Mouse (Mus musculus) intestine, postnatal 0 days (tissue): ENCODE results near the gene Stxbp1. TPM values are rescaled to one million over a fixed set of nuclear protein-coding genes. Genes with fewer than 3 reads are reported as not detected.

Source experiments
- ATAC-seq: fragments of 200-750 bp; cut with Nextera tagmentation; 2 replicates; pipeline ENCODE4 v1.8.0; 2017; ENCODE audit warnings: mild to moderate bottlenecking, moderate TSS enrichment, moderate library complexity
- H3K27ac ChIP-seq: fragments of 300-500 bp; sonication (generic); 2 replicates; pipeline ENCODE4 v1.5.1; 2014; ENCODE audit warnings: mild to moderate bottlenecking, low read depth, low read length, moderate library complexity
- H3K27me3 ChIP-seq: fragments of 300-500 bp; sonication (generic); replicated peaks from 2 replicates; pipeline ENCODE4 v1.6.1; 2014; ENCODE audit warnings: low read length, mixed read lengths; ENCODE audit not compliant: control insufficient read depth, insufficient read depth
- H3K36me3 ChIP-seq: fragments of 300-500 bp; sonication (generic); 2 replicates; pipeline ENCODE4 v1.6.1; 2014; ENCODE audit warnings: mild to moderate bottlenecking, moderate library complexity; ENCODE audit not compliant: control insufficient read depth, insufficient read depth
- H3K4me1 ChIP-seq: fragments of 300-500 bp; sonication (generic); replicated peaks from 2 replicates; pipeline ENCODE4 v1.6.1; 2014; ENCODE audit warnings: antibody characterized with exemption, low read length, mixed read lengths; ENCODE audit not compliant: control insufficient read depth, insufficient read depth
- H3K4me2 ChIP-seq: fragments of 300-500 bp; sonication (generic); replicated peaks from 2 replicates; pipeline ENCODE4 v1.6.1; 2014; ENCODE audit warnings: low read depth, mild to moderate bottlenecking, moderate library complexity
- H3K4me3 ChIP-seq: fragments of 300-500 bp; sonication (generic); 2 replicates; pipeline ENCODE4 v1.5.1; 2014; ENCODE audit warnings: low read depth, low read length
- H3K9ac ChIP-seq: fragments of 300-500 bp; sonication (generic); 2 replicates; pipeline ENCODE4 v1.6.1; 2014; ENCODE audit warnings: mild to moderate bottlenecking, low read depth, low read length
- H3K9me3 ChIP-seq: fragments of 300-500 bp; sonication (generic); 2 replicates; pipeline ENCODE4 v1.6.1; 2016; ENCODE audit warnings: mixed run types; ENCODE audit not compliant: control insufficient read depth
- CTCF ChIP-seq: sonication (generic); IDR thresholded peaks from 2 replicates; pipeline ENCODE4 v1.5.1; 2016; ENCODE audit warnings: low read depth, mild to moderate bottlenecking, control low read depth, antibody characterized with exemption, moderate library complexity
- WGBS: fragments of 180-500 bp; shearing (Covaris S2); extraction: QIAGEN DNeasy Blood & Tissue Kit; methylation state at CpG from one replicate; pipeline ENCODE4 v1.1.7; 2014; 5-methylcytosine and 5-hydroxymethylcytosine counted together
- polyA plus RNA-seq: library from polyadenylated mRNA; unstranded; fragments of >200 nt; fragmentation: Nextera tagmentation; extraction: Ambion mirVana; gene quantifications from 2 replicates; pipeline ENCODE4 v1.2.1, GENCODE M21; 2015

Gene Stxbp1
- polyA plus RNA-seq, 1 experiment from 2014 or later, result 12.2 TPM

DNA sequence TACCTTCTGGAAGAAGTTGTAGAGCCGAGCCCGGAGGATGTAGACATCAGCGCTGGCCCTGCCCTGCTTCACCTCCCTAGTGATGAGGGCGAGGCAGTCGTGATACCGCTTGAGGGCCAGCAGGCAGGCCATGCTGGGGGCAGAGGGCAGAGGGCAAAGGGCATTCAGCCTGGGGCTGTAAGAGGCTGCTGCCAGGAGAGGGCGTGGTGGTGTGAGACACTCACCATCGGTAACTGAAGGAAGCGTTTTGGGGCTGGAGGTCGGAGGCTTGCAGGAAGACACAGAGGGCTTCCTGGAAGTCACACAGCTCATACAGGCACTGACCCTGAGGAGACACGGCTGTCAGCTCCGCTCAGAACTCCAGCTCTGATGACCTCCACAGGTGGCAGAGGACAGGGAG, 75.2 kb downstream of the Stxbp1 start:
- Histone ChIP-seq H3K27me3 (no peaks in the 10 kb centered on the region), H3K4me3 (no peak overlapping the region), H3K4me2 (0 out of 2 replicates have a peak overlapping the region, but pooled peaks have one; percentile 1), H3K9ac (no peak overlapping the region), H3K9me3 (no peaks in the 10 kb centered on the region), H3K36me3 (no peaks in the 10 kb centered on the region), H3K27ac (no peak overlapping the region; the same call in 1 of the 2 replicates), H3K4me1 (no peaks in the 10 kb centered on the region; the same call in 1 of the 2 replicates)
- peak; percentile 66 for TF ChIP-seq CTCF
- no peak for ATAC-seq
- 16% methylated on average over 12 of the region's 12 CpGs for WGBS

DNA sequence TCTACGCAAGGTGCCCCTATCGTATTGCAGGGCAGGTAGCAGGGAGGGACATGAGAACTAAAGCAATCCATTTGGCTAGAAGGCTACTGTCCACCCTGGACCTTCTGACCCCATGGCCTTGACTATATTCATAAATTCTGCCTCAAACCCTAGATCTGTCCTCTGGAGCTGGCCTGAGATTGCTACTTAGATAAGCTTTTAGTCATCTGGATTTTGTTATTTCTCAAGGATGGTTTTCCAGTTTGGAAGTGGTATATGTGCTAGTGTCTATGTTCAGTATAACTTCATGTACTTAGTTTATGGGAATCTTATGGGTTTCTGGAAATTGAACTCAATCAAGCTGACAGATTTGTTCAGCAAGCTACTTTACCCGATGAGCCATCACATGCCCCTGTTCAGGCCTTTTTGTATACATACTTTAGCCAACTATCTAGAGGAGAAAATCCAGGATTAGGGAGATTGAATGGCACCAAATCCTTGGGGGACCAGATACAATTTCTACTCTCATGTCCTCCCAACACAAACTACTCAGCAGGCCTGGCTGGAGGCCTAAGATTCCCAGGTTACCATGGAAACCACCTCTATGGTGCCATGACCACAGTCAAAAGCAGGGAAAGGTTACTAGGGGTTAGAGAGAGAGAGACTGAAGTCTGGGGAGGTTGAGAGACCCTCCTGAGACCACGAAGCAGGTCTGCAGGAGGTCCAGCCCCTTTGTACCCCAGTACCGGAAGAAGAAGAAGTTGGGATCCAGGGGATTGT, 77.5 kb downstream of the Stxbp1 start:
- WGBS, result 75% methylated on average over 5 of the region's 5 CpGs
- Histone ChIP-seq H3K4me2 (no peak overlapping the region), H3K36me3 (no peaks in the 10 kb centered on the region), H3K4me1 (no peaks in the 10 kb centered on the region; the same call in 1 of the 2 replicates), H3K9me3 (no peaks in the 10 kb centered on the region), H3K27ac (no peak overlapping the region), H3K4me3 (no peak overlapping the region), H3K27me3 (no peaks in the 10 kb centered on the region), H3K9ac (no peak overlapping the region)
- no peak for ATAC-seq
- TF ChIP-seq CTCF, result no peak

DNA sequence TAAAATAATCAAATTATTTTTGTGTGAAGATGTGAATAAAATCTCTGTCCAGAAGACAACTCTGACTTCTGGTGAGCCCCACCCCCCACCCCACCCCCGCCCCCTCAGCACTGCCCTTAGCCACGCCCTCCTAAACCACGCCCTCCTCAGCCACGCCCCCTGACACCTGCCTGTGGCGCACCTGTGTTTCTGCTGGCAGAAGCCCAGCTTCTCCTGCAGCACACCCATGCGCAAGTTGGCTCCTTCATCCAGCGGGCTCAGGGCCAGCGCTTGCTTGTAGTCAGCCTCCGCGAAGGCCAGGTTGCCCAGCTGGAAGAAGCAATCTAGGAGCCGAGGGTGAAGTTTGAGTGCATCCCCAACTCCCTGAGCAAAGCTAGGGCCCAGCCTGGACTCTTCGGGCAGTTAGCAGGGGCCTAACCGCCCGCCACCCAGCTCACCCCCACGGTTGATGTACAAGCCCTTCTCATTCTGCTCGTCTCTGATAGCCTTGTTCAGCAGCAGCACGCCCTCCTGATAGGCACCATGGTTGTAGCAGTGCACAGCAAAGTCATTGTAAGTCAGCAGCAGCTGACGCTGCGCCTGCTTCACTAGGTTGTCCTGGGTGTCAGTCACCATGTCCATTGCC, 78.3 kb downstream of the Stxbp1 start:
- ATAC-seq, result peak; percentile 31; the same call in 1 of the 2 replicates
- no peak for TF ChIP-seq CTCF

DNA sequence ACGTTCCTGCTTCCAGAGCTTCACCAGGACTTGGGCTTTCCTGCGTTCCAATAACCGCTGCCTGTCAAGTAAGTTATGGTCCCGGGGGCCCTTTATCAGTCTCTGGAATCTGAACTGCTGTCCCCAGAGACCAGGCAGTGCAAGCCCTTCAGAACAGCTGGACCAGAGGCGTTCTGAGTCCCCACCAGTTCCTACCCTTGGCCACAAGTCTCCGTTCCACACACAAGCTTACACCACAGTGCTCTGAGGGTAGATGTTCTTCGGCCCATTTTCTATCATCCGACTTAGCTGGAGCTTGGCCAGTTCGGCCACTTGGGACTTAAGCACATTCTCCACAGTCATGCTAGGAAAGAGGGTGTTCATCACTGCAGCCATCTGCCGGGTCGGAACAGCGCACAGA, 79.8 kb downstream of the Stxbp1 start:
- no peaks in the 10 kb centered on the region for H3K9me3 ChIP-seq
- 73% methylated on average over 12 of the region's 12 CpGs for WGBS
- H3K4me3 ChIP-seq, result no peak overlapping the region
- H3K4me1 ChIP-seq, result no peaks in the 10 kb centered on the region; the same call in 1 of the 2 replicates
- ATAC-seq, result no peak
- no peak for TF ChIP-seq CTCF
- no peak overlapping the region for H3K27ac ChIP-seq
- H3K9ac ChIP-seq, result no peak overlapping the region
- peaks cover 10% of the 10 kb centered on the region; the same call in 1 of the 2 replicates for H3K36me3 ChIP-seq
- no peak overlapping the region for H3K4me2 ChIP-seq
- no peaks in the 10 kb centered on the region for H3K27me3 ChIP-seq

More for the DNA sequence above, 78.3 kb downstream of the Stxbp1 start:
- Histone ChIP-seq H3K36me3 (no peaks in the 10 kb centered on the region), H3K4me2 (no peak overlapping the region), H3K27ac (no peak overlapping the region), H3K4me3 (no peak overlapping the region), H3K27me3 (no peaks in the 10 kb centered on the region), H3K4me1 (no peaks in the 10 kb centered on the region; the same call in 1 of the 2 replicates), H3K9ac (no peak overlapping the region), H3K9me3 (no peaks in the 10 kb centered on the region)
- 45% methylated on average over 19 of the region's 19 CpGs for WGBS

DNA sequence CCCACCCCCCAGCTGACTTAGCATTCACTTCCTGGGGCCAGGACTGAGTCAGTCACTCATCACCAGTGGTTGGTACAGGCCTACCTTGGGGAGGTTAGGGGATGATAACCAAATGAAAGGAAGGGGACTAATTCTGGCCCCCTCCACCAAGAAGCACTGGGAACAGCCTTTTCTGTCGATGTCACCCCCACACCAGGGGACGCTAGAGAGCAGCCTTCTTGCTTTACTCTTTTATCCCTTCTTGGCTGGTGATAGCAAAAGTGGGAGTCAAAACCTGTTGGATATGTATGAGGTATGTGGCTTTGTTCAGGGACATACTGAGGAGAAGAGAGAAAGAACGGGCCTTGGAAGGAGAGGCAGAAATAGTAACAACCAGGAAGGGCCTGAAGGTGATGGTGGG, 83.7 kb downstream of the Stxbp1 start:
- Histone ChIP-seq H3K4me3 (no peak overlapping the region), H3K27ac (no peak overlapping the region), H3K27me3 (no peaks in the 10 kb centered on the region), H3K4me2 (no peak overlapping the region), H3K9ac (no peak overlapping the region), H3K4me1 (no peaks in the 10 kb centered on the region), H3K36me3 (peaks cover 37% of the 10 kb centered on the region; the same call in 1 of the 2 replicates), H3K9me3 (no peaks in the 10 kb centered on the region)
- 80% methylated on average over 3 of the region's 3 CpGs for WGBS
- ATAC-seq, result no peak
- TF ChIP-seq CTCF, result peak; percentile 63

DNA sequence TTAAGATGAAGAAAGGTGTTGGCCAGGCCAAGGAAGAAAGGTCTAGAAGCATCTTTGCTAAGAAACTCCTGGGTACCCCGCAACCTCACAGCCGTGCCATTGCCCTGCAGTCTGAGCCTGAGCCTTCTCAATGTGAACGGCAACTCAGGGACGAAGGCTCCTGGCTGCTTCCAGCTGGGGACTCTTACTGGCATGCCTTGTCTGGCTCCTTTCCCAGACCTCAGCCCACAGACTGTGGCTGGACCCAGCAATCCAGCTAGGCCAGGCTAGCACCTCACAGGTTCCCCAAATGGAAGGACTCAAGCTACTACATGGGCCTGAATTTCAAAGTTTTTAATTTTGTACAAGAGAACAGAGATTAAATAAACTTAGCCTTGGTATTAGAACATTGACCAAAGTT, 85.2 kb downstream of the Stxbp1 start:
- TF ChIP-seq CTCF, result no peak
- WGBS, result 89% methylated on average over 4 of the region's 4 CpGs

More for the DNA sequence above, 85.2 kb downstream of the Stxbp1 start:
- no peak for ATAC-seq
- Histone ChIP-seq H3K9ac (no peak overlapping the region), H3K9me3 (no peaks in the 10 kb centered on the region), H3K4me3 (no peak overlapping the region), H3K36me3 (peaks cover 37% of the 10 kb centered on the region; the same call in 1 of the 2 replicates), H3K27me3 (no peaks in the 10 kb centered on the region), H3K4me1 (no peaks in the 10 kb centered on the region; the same call in 1 of the 2 replicates), H3K27ac (no peak overlapping the region), H3K4me2 (no peak overlapping the region)
